Mouse (Mus musculus): ENCODE results near the gene Gm21093. TPM values are rescaled to one million over a fixed set of nuclear protein-coding genes. Genes with fewer than 3 reads are reported as not detected.

Gene Gm21093
- not detected for polyA plus RNA-seq (2017; shearing (Covaris generic))

DNA sequence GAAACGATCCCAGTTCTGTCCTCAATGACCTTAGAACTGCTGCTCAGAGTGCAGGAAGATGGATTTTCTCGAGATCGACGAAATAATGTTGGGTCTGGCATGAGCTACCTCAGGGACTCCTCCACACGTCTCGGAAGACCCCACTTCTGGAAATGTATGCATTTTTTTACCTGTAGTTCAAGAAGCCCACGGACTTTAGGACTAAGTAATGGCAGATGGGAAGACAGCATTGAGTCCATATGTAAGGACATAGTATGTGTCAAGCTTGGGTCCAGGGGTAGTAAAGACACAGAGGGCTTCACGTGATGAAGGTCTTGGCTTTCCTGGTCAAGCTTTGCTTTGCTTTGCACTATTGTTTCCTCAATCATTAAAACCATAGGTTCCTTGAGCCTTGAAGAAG, at the start of gene Gm21093:
TSS of gene Gm21093 (minus strand) at position 101 of the 400 bp plus-strand sequence.

Other genes with a start within 250 kb of the Gm21093 start
- gene Gm21541, start 131.1 kb downstream of the Gm21093 start, polyA plus RNA-seq (2017; shearing (Covaris generic)): not detected
- 2.4 TPM for gene Gm20878, start 93.2 kb downstream of the Gm21093 start, polyA plus RNA-seq (2017; shearing (Covaris generic))
- gene Fam205a4, start 68.7 kb downstream of the Gm21093 start, polyA plus RNA-seq (2017; shearing (Covaris generic)): 0.10 TPM
- gene Gm3893, start 56.5 kb upstream of the Gm21093 start, polyA plus RNA-seq (2017; shearing (Covaris generic)): not detected
- gene Gm13304, start 80.1 kb upstream of the Gm21093 start, polyA plus RNA-seq (2017; shearing (Covaris generic)): not detected
- not detected for gene Gm13306, start 118.7 kb upstream of the Gm21093 start, polyA plus RNA-seq (2017; shearing (Covaris generic))
- not detected for gene Gm13305, start 133.9 kb upstream of the Gm21093 start, polyA plus RNA-seq (2017; shearing (Covaris generic))
- not detected for gene Gm10600, start 205.9 kb upstream of the Gm21093 start, polyA plus RNA-seq (2017; shearing (Covaris generic))
- not detected for gene Ccl21b, start 221.0 kb upstream of the Gm21093 start, polyA plus RNA-seq (2017; shearing (Covaris generic))

All from inflammation-experienced regulatory T-cells, adult 16 weeks (primary cell).